Mouse (Mus musculus) megakaryocyte, embryonic 14.5 days (primary cell): ENCODE results near the gene Acox3. TPM values are rescaled to one million over a fixed set of nuclear protein-coding genes. Genes with fewer than 3 reads are reported as not detected.

Experiments used
- H3K27me3 ChIP-seq: replicated peaks from 2 replicates; pipeline ENCODE3; 2012; ENCODE audit warnings: inconsistent platforms
- H3K36me3 ChIP-seq: replicated peaks from 2 replicates; pipeline ENCODE3; 2012; ENCODE audit warnings: low read length, inconsistent platforms, mixed read lengths
- H3K4me1 ChIP-seq: 2 replicates; pipeline ENCODE4 v1.6.1; 2012; ENCODE audit warnings: inconsistent platforms
- H3K4me3 ChIP-seq: replicated peaks from 2 replicates; pipeline ENCODE3; 2012; ENCODE audit warnings: moderate library complexity, mild to moderate bottlenecking, inconsistent platforms
- H3K9me3 ChIP-seq: 2 replicates; pipeline ENCODE4 v1.6.1; 2012; ENCODE audit warnings: inconsistent platforms
- FLI1 ChIP-seq: IDR thresholded peaks from 2 replicates; pipeline ENCODE4 v1.6.1; 2012; ENCODE audit warnings: low read length, inconsistent platforms, mixed read lengths
- GATA1 ChIP-seq: IDR thresholded peaks from 3 replicates; pipeline ENCODE4 v1.6.1; 2012; ENCODE audit warnings: mixed read lengths, low read length, inconsistent platforms, borderline replicate concordance
- polyA plus RNA-seq: library from polyadenylated mRNA; stranded (reverse); fragments of >175 nt; gene quantifications from 2 replicates; pipeline ENCODE4 v1.2.3, GENCODE M21; 2012; ENCODE audit warnings: low replicate concordance; ENCODE audit not compliant: insufficient read depth

Gene Acox3
- 2.2 and 5.1 TPM in 2 replicates for polyA plus RNA-seq

DNA sequence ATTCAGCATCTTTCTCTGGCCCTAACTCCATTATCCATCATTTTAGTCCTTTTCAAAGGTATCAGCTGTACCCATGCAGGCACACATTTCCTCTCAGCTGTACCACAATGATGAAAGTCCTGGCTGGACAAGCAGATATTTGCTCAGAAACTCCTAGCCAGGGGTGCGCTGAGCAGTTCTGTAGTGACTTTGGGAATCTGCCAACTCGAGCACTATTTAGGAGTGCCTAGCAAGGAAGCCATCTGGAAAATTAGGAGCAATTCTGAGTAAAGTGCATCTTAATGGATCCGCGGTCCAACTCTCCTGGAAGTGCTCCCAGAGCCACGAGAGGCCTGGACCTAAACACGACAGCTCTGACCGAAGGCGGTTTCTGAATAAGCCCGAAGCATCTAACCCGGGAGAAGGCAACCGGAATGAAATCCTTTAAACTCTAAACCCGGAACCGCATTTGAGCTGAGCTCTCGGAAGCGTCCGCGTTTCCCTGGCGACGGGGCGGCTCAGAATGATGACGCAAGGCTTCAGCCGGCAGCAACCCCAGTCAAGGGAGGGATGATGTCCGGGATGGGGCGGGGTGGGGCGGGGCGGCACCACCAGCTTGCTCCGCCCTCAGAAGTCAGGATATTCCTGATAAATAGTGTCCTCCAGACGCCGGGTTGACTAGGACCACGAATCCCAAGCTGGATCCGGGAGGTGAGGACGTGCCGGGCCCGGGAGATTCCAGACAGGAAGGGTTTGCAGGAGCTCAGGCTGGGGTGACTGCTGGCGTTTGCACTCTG is at the start of gene Acox3:
Acox3 (plus strand) TSS at position 596 of the 776 bp plus-strand sequence.
- H3K36me3 ChIP-seq = peaks cover 32% of the 10 kb centered on the region
- H3K27me3 ChIP-seq = no peaks in the 10 kb centered on the region
- TF ChIP-seq FLI1 (no peak), GATA1 (no peak)
- peaks cover 62% of the 10 kb centered on the region for H3K4me1 ChIP-seq
- H3K4me3 ChIP-seq = peak within 1 kb of the TSS; percentile 93
- no peaks in the 10 kb centered on the region for H3K9me3 ChIP-seq

- peaks cover 10% of the 10 kb centered on the region for H3K9me3 ChIP-seq
- H3K4me1 ChIP-seq = no peaks in the 10 kb centered on the region
- H3K36me3 ChIP-seq = no peaks in the 10 kb centered on the region
- TF ChIP-seq GATA1 (no peak), FLI1 (no peak)
- peaks cover 52% of the 10 kb centered on the region for H3K27me3 ChIP-seq
- no peak overlapping the region for H3K4me3 ChIP-seq
Observed at GRCm38 (mm10) chr5:35536271-35536670, 46.6 kb upstream of the Acox3 start.

DNA sequence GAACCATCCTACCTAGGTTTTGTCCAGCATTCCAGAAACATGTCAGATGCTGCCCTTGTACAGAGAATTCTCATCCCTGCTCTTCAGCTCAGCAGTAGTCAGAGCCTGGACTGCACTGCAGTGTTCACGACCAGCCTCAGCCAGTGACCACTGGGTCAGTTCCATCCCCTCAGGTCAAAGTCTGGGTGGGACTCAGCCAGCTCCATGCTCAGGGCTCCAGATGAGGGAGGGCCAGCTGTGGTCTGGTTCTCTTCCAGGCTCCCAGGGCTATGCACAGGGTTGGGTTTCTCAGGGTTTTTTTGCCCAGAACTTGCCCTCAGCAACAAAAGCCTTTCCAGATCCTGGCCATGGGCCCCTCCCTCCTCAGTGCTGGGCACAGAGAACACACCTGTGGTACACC is 45.4 kb upstream of the Acox3 start:
- Histone ChIP-seq H3K27me3 (peaks cover 43% of the 10 kb centered on the region), H3K36me3 (no peaks in the 10 kb centered on the region), H3K9me3 (peaks cover 10% of the 10 kb centered on the region), H3K4me1 (no peaks in the 10 kb centered on the region), H3K4me3 (no peak overlapping the region)
- TF ChIP-seq GATA1 (no peak), FLI1 (no peak)

- TF ChIP-seq GATA1 (no peak), FLI1 (no peak)
- Histone ChIP-seq H3K9me3 (peaks cover 10% of the 10 kb centered on the region), H3K4me1 (no peaks in the 10 kb centered on the region), H3K4me3 (no peak overlapping the region), H3K36me3 (no peaks in the 10 kb centered on the region), H3K27me3 (peaks cover 43% of the 10 kb centered on the region)
Observed at GRCm38 (mm10) chr5:35538022-35538421, 44.8 kb upstream of the Acox3 start.

- no peak for TF ChIP-seq GATA1
- TF ChIP-seq FLI1 = no peak
- Histone ChIP-seq H3K27me3 (peaks cover 55% of the 10 kb centered on the region), H3K4me3 (no peak overlapping the region), H3K4me1 (no peaks in the 10 kb centered on the region; the same call in 1 of the 2 replicates), H3K36me3 (no peaks in the 10 kb centered on the region), H3K9me3 (peaks cover 10% of the 10 kb centered on the region)
Observed at GRCm38 (mm10) chr5:35539576-35539975, 43.3 kb upstream of the Acox3 start.

- no peak for TF ChIP-seq GATA1
- TF ChIP-seq FLI1 = no peak
- no peaks in the 10 kb centered on the region for H3K36me3 ChIP-seq
Observed at GRCm38 (mm10) chr5:35540555-35540954, 42.3 kb upstream of the Acox3 start.

GRCm38 (mm10) chr5:35541059-35541790 is 41.6 kb upstream of the Acox3 start:
- TF ChIP-seq FLI1 = no peak
- TF ChIP-seq GATA1 = no peak
- peaks cover 49% of the 10 kb centered on the region for H3K27me3 ChIP-seq

More at GRCm38 (mm10) chr5:35540555-35540954, 42.3 kb upstream of the Acox3 start:
- Histone ChIP-seq H3K4me1 (no peaks in the 10 kb centered on the region; the same call in 1 of the 2 replicates), H3K9me3 (peaks cover 10% of the 10 kb centered on the region), H3K27me3 (peaks cover 55% of the 10 kb centered on the region), H3K4me3 (no peak overlapping the region)

GRCm38 (mm10) chr5:35546127-35546526 is 36.7 kb upstream of the Acox3 start:
- no peak overlapping the region for H3K4me3 ChIP-seq
- TF ChIP-seq GATA1 (no peak), FLI1 (no peak)
- H3K4me1 ChIP-seq = no peaks in the 10 kb centered on the region; the same call in 1 of the 2 replicates
- H3K36me3 ChIP-seq = no peaks in the 10 kb centered on the region
- peaks cover 25% of the 10 kb centered on the region for H3K27me3 ChIP-seq
- peaks cover 5% of the 10 kb centered on the region for H3K9me3 ChIP-seq

More at GRCm38 (mm10) chr5:35541059-35541790, 41.6 kb upstream of the Acox3 start:
- Histone ChIP-seq H3K4me3 (no peak overlapping the region), H3K36me3 (no peaks in the 10 kb centered on the region), H3K9me3 (peaks cover 4% of the 10 kb centered on the region), H3K4me1 (no peaks in the 10 kb centered on the region; the same call in 1 of the 2 replicates)

DNA sequence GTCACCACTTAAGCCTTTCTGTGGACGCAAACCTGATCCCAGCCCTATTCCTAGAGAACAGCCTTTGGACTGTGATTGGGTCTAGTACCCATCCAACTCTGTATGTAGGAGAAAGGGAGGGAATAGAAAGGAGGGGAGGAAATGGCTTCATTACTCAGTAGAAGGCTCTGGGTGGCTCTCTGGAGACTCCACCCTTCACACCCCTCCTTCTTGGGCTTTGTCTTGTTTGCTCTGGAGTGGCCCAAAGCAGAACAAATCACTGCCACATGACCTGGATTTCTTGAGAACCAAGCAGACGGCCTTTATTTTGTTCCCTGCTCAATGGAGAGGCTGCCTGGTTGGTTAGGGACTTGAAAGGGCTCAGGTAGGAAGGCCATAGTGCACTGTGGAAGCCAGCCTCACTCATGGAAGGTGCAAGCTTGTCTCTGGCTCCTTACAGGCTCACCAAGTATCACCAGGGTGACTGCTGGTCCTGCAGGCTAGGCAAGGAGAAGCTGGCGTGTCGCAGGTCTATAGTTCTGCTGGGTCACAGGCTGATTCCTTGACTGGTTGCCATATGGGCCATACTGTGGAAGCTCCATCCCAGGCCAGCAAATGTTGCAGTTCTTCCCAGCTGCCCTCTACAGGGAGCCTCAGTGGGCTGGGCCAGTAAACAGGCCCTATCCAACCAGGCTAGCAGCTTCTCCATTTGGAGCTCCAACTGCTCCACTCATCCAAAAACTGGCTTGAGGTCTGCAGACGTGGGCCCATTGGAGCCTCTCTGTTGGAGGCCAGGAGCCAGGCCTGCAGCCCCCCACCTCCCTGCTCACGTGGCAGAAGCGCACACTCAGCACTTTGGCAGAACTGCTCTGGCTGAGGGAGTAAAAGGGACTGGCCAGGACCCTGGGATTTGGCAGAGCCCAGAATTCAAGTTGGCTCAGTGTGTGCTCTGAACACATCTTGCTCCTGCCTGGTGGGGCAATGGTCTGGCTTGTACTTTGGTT is 30.7 kb upstream of the Acox3 start:
- Histone ChIP-seq H3K9me3 (peaks cover 5% of the 10 kb centered on the region), H3K4me3 (no peak overlapping the region), H3K27me3 (peaks cover 7% of the 10 kb centered on the region), H3K4me1 (no peaks in the 10 kb centered on the region), H3K36me3 (peaks cover 36% of the 10 kb centered on the region)
- TF ChIP-seq FLI1 = no peak
- no peak for TF ChIP-seq GATA1
